Mouse (Mus musculus) forebrain, embryonic 11.5 days (tissue): ENCODE data around the gene Pitpna. TPM values are rescaled to one million over a fixed set of nuclear protein-coding genes. Genes with fewer than 3 reads are reported as not detected.

Experiments used
- ATAC-seq: fragments of 200-750 bp; cut with Nextera tagmentation; replicated peaks from 2 replicates; pipeline ENCODE4 v1.8.0; 2017; ENCODE audit warnings: moderate TSS enrichment; ENCODE audit not compliant: low FRiP score
- DNase-seq: peaks from one replicate; pipeline ENCODE4 v3.0.0-alpha.2; 2017; ENCODE audit warnings: low spot score
- H3K27ac ChIP-seq: fragments of 300-500 bp; sonication (generic); 2 replicates; pipeline ENCODE4 v1.5.1; 2014; ENCODE audit warnings: low read depth, low read length
- H3K27me3 ChIP-seq: fragments of 300-500 bp; sonication (generic); 2 replicates; pipeline ENCODE4 v1.6.1; 2014; ENCODE audit warnings: mild to moderate bottlenecking, low read length, mixed read lengths; ENCODE audit not compliant: control insufficient read depth, insufficient read depth
- H3K36me3 ChIP-seq: fragments of 300-500 bp; sonication (generic); 2 replicates; pipeline ENCODE4 v1.6.1; 2014; ENCODE audit warnings: mild to moderate bottlenecking, low read length, moderate library complexity, mixed read lengths; ENCODE audit not compliant: control insufficient read depth, insufficient read depth
- H3K4me1 ChIP-seq: fragments of 300-500 bp; sonication (generic); replicated peaks from 2 replicates; pipeline ENCODE4 v1.6.1; 2014; ENCODE audit warnings: low read length, mixed read lengths; ENCODE audit not compliant: control insufficient read depth, insufficient read depth
- H3K4me2 ChIP-seq: fragments of 300-500 bp; sonication (generic); 2 replicates; pipeline ENCODE4 v1.6.1; 2014; ENCODE audit warnings: low read depth, mild to moderate bottlenecking, low read length, moderate library complexity, mixed read lengths; ENCODE audit not compliant: severe bottlenecking
- H3K4me3 ChIP-seq: fragments of 300-500 bp; sonication (generic); 2 replicates; pipeline ENCODE4 v1.5.1; 2014; ENCODE audit warnings: low read depth, low read length
- H3K9ac ChIP-seq: fragments of 300-500 bp; sonication (generic); 2 replicates; pipeline ENCODE4 v1.6.1; 2014; ENCODE audit warnings: low read length
- H3K9me3 ChIP-seq: fragments of 300-500 bp; sonication (generic); 2 replicates; pipeline ENCODE4 v1.6.1; 2016; ENCODE audit warnings: low read length, mixed read lengths; ENCODE audit not compliant: control insufficient read depth
- WGBS: fragments of 180-500 bp; shearing (Covaris S2); extraction: QIAGEN DNeasy Blood & Tissue Kit; methylation state at CpG from one replicate; pipeline ENCODE4 v1.1.7; 2014; 5-methylcytosine and 5-hydroxymethylcytosine counted together
- polyA plus RNA-seq: library from polyadenylated mRNA; unstranded; fragments of >200 nt; fragmentation: Nextera tagmentation; extraction: Ambion mirVana; gene quantifications from 2 replicates; pipeline ENCODE4 v1.2.1, GENCODE M21; 2014

Gene Pitpna
- 79.5 and 88.5 TPM in 2 replicates for polyA plus RNA-seq

DNA sequence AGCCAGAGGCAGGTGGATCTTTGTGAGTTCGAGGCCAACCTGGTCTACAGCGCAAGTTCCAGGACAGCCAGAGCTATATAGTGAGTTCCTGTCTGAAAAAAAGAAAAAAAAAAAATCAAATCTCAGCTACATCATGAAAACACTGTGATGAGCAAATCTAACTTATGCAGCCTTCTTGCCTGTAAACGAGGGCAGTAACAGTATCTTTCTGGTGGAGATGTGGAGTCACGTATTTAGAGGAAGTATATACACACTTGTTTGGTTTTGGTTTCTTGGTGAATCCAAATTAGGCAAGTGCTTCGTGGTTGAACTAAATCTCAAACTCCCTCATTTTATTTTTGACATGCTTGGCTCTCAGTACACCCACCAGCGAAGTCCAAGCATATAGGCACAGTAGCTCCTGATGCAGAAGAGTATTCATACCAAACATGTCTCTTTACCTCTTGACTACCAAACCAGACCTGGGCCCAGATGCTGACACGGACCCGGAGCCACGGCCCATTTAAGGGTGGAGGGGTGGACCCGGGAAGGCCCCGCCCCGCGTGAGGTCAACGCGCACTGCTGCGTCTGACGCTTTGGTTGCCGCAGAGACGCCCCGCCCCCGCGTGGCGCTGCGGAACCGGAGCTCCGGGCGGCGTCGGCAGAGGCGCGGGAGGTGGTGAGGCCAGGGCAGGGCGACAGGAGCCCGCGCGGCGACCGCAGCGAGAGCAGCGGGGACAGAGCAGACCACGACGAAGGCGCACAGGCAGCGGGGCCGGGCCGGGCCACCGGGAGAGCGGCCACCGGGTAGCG is at the start of gene Pitpna:
TSS of gene Pitpna (plus strand) at position 605 of the 792 bp plus-strand sequence.
- Histone ChIP-seq H3K9ac (peak within 1 kb of the TSS; percentile 88), H3K9me3 (no peaks in the 10 kb centered on the region), H3K27me3 (no peaks in the 10 kb centered on the region), H3K4me3 (peak within 1 kb of the TSS; percentile 95), H3K36me3 (no peaks in the 10 kb centered on the region; the same call in none of the 2 replicates), H3K4me2 (peak within 1 kb of the TSS; percentile 76), H3K27ac (peak within 1 kb of the TSS; percentile 54), H3K4me1 (peaks cover 3% of the 10 kb centered on the region; the same call in 1 of the 2 replicates)
- peak; percentile 94 for ATAC-seq
- WGBS = 6% methylated on average over 49 of the region's 49 CpGs
- DNase-seq = peak; percentile 94

DNA sequence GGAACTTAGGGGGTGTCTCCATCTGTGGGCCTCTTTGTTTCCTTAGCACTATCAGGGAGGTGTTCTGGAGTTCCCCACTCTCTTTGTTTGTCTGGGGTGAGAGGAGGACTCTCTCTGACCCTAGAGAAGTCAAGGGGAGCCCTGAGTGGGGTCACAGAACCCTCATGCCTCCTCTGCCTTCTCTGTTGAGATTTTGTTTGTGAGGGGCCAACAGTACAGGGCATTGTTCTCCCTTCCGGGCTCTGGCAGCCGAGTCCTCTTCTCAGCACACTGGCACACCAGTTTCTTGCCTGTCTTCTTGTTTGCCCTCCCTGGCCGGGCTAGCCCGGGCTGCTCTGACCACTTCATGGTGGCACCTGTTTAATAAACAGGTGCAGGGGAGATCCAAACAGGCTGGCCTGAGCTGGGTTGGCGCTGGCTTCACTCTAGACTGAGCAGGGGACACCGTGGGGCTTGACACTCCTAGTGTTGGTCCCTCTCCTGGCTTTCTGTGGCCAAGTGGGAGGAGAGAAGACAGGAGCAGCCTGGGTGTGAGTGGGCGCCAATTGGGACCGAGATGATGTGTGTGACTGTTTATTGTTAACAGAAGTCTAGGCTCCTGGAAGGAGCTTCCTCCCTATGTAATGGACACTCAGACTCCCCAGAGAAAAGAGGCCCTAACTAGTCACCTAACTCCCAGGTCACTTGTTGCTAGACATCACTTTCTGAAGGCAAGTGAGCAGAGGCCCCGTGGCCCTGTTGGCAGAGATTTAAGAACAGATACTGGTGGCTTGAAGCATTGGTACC is 49.5 kb upstream of the Pitpna start:
- ATAC-seq (no peak), DNase-seq (no peak)
- H3K4me2 ChIP-seq = no peak overlapping the region
- WGBS = 72% methylated on average over 9 of the region's 9 CpGs
- no peak overlapping the region for H3K4me3 ChIP-seq
- H3K27ac ChIP-seq = no peak overlapping the region
- H3K4me1 ChIP-seq = no peaks in the 10 kb centered on the region; the same call in 1 of the 2 replicates
- H3K9me3 ChIP-seq = no peaks in the 10 kb centered on the region
- H3K27me3 ChIP-seq = no peaks in the 10 kb centered on the region
- H3K36me3 ChIP-seq = no peaks in the 10 kb centered on the region
- H3K9ac ChIP-seq = no peak overlapping the region

DNA sequence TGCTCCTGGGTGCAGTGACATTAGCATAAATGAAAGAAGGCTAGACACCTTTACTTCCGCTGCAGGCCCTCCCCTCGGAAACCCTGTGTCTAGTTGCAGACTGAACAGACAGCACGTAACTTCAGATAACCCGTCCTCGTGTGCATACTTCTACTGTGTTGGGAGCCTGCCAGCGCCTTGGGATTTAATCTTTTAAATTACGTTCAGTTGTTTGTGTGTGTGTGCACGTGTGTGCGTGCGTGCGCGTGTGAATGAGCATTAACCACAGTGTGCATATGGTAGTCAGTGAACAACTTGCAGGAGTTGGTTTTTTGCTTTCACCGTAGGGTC is 49.0 kb upstream of the Pitpna start:
- H3K9me3 ChIP-seq = no peaks in the 10 kb centered on the region
- no peak overlapping the region for H3K27ac ChIP-seq
- no peaks in the 10 kb centered on the region for H3K36me3 ChIP-seq
- H3K27me3 ChIP-seq = no peaks in the 10 kb centered on the region
- WGBS = 91% methylated on average over 13 of the region's 13 CpGs
- no peak overlapping the region for H3K9ac ChIP-seq
- no peak overlapping the region for H3K4me2 ChIP-seq
- DNase-seq (no peak), ATAC-seq (no peak)
- H3K4me1 ChIP-seq = no peaks in the 10 kb centered on the region; the same call in 1 of the 2 replicates
- H3K4me3 ChIP-seq = no peak overlapping the region

DNA sequence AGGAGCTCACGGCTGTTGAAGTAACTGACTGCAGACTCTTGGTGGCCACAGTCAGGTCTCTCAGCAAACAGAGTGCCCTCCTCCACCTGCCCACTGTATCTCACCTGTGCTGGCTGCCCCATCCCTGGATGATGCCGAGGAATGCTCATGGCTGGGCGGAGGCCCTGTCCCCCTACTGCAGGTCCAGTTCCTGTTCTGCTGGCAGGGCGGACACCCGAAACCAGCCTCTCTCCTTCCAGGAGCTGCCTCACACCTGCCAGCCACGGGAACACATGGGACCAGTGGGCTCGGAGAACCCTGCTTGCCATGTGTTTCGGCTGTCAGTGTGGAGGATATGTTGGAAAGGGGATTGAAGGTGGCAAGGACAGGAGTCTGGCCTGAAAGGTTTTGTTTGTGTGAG is 47.7 kb upstream of the Pitpna start:
- H3K27ac ChIP-seq = no peak overlapping the region
- no peak overlapping the region for H3K4me3 ChIP-seq
- 82% methylated on average over 8 of the region's 8 CpGs for WGBS
- no peaks in the 10 kb centered on the region for H3K36me3 ChIP-seq
- no peak for ATAC-seq
- no peak overlapping the region for H3K4me2 ChIP-seq
- no peaks in the 10 kb centered on the region; the same call in 1 of the 2 replicates for H3K4me1 ChIP-seq
- H3K9ac ChIP-seq = no peak overlapping the region
- H3K27me3 ChIP-seq = no peaks in the 10 kb centered on the region
- no peak for DNase-seq
- no peaks in the 10 kb centered on the region for H3K9me3 ChIP-seq

DNA sequence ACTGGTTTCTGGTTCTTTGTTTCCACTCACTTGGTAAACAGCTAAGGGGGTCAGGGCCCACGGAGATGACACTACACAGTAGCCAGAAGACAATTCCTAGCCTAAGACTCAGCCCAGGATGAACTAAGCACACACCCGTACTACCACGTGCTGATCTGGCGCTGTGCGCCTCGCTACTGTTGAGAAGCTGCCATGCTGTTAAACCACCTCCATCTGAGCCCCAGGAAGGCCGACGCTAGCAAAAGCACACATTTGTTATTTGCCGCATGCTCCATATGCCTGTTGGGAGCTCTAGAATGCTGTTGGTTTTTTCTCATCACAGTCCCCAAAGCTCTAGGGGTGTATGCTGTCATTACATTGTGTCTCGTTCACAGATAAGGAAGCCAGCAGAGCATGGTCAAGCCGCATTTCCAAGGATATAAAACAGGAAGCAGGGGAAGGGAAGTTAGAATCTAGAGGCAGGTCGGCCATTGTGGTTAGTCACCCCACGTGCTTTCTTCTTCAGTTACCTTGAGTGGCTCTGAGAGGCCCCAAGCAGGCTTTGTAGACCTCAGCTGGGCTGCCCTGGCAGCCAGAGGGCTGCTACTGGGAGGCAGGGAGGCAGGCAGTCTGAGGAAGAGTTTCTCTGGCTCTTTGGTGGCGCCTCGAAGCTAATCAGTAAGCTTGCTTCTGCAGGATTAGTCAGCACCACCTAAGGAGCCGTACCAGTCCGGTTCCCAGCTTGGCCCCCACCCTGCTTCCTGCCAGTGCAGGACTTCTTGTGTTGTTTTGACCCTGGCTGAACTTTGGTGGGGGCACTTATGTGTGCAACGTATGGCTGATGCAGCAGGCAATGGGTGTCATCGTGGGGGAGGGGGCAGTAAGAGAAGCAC is 47.0 kb upstream of the Pitpna start:
- Histone ChIP-seq H3K4me2 (no peak overlapping the region), H3K9ac (no peak overlapping the region), H3K4me1 (no peaks in the 10 kb centered on the region; the same call in 1 of the 2 replicates), H3K36me3 (no peaks in the 10 kb centered on the region), H3K27me3 (no peaks in the 10 kb centered on the region), H3K27ac (no peak overlapping the region), H3K4me3 (no peak overlapping the region), H3K9me3 (no peaks in the 10 kb centered on the region)
- WGBS = 77% methylated on average over 19 of the region's 19 CpGs
- DNase-seq (no peak), ATAC-seq (no peak)

DNA sequence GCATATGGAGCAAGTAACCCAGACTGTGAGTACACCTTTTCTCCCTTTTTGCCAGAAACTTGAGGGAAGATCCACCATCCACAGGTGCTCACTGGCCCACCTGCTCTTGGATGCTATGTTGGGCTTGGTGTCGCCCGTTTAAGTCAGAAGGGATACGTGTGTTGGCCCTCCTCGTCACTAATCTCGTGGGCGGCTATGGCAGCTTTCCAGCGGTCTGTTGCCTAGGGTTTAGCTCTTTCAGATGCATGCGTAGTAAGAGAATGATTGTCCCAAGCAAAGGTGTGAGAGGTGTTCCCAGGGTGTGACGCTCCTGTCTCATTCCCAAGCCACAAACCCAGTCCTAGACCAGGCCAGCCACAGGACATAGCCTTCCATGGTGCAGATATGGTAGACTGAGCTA is 43.2 kb upstream of the Pitpna start:
- Histone ChIP-seq H3K27ac (no peak overlapping the region), H3K9me3 (no peaks in the 10 kb centered on the region), H3K36me3 (no peaks in the 10 kb centered on the region), H3K4me3 (no peak overlapping the region), H3K4me2 (no peak overlapping the region), H3K9ac (no peak overlapping the region), H3K27me3 (no peaks in the 10 kb centered on the region), H3K4me1 (0 out of 2 replicates have a peak, but pooled peaks cover under 1% of the 10 kb centered on the region)
- DNase-seq (no peak), ATAC-seq (no peak)
- WGBS = 89% methylated on average over 9 of the region's 9 CpGs

DNA sequence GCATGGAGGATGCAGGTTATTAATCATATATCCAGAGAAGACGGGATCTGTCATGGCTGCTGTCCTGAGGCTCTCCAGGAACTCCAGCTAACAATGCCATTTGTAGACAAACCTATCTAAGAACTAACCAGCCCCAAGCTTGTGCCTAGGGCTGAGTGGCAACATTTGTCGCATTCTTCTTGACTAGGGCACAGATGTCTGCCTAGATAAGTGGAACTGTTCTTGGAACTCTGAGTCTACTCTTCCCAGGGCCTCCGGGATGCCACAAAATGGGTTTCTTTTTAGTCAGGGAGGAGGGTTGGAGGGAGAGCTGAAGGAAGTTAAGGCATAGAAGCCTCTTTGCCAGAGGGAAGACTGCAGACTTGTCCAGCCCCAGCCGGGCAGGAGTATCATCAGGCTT is 41.8 kb upstream of the Pitpna start:
- H3K4me2 ChIP-seq = no peak overlapping the region
- H3K27me3 ChIP-seq = no peaks in the 10 kb centered on the region
- H3K4me1 ChIP-seq = 0 out of 2 replicates have a peak, but pooled peaks cover 5% of the 10 kb centered on the region
- no peak for ATAC-seq
- H3K9me3 ChIP-seq = no peaks in the 10 kb centered on the region
- H3K9ac ChIP-seq = no peak overlapping the region
- H3K27ac ChIP-seq = no peak overlapping the region
- no peak for DNase-seq
- 73% methylated on average over 4 of the region's 4 CpGs for whole genome bisulfite sequencing
- no peak overlapping the region for H3K4me3 ChIP-seq
- H3K36me3 ChIP-seq = no peaks in the 10 kb centered on the region

DNA sequence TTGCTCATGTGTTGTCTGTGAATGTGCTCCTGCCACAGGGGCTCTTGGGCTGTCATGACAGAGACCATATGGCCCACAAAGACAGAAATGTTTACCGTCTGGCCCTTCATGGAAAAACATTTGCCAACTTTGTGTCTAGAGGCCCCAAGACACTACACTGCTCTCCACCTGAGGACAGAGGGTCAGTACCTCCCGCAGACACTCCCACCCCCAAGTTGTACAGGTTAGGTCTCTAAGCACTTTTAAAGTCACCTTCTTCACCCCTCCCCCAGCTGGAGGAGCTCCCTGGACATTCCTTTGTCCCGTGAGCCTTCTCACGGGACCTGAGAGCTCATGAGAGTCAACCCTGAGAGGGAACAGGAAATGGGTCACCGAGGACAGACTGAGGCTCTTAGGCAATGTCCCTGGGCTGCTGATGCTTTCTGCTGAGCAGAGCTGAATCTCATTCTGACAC is 38.2 kb upstream of the Pitpna start:
- Histone ChIP-seq H3K27me3 (no peaks in the 10 kb centered on the region), H3K36me3 (no peaks in the 10 kb centered on the region), H3K4me3 (no peak overlapping the region), H3K9ac (no peak overlapping the region), H3K4me1 (0 out of 2 replicates have a peak, but pooled peaks cover 5% of the 10 kb centered on the region), H3K27ac (no peak overlapping the region), H3K9me3 (no peaks in the 10 kb centered on the region), H3K4me2 (no peak overlapping the region)
- ATAC-seq (no peak), DNase-seq (no peak)
- WGBS = 66% methylated on average over 5 of the region's 5 CpGs
